Mouse (Mus musculus) megakaryocyte, adult 5-6 weeks (primary cell): ENCODE measurements around the gene Zfp710. TPM values are rescaled to one million over a fixed set of nuclear protein-coding genes. Genes with fewer than 3 reads are reported as not detected.

ENCODE experiments used
- ATAC-seq: 2 replicates; pipeline ENCODE4 v1.8.0; 2016; ENCODE audit warnings: mild to moderate bottlenecking, inconsistent platforms; ENCODE audit not compliant: poor library complexity, severe bottlenecking
- total RNA-seq, 2 experiments: library from RNA; stranded (forward) in 1 of 2; stranded (reverse) in 1 of 2; fragments of 153-499, 151-499 nt in 1 of 2; fragments of 221-1000, 200-1000 nt in 1 of 2; gene quantifications; 2 replicates each; pipeline versions ENCODE4 v1.2.3 to v1.2.4; 2015 to 2017

Zfp710 gene
- total RNA-seq, 2 experiments from 2014 or later, result 59.1 to 73.8 TPM

GRCm38 (mm10) chr7:80053147-80053546, 28.5 kb downstream of the Zfp710 start:
- ATAC-seq, result no peak

- no peak for ATAC-seq
These were observed 31.2 kb downstream of the Zfp710 start for GRCm38 (mm10) chr7:80055781-80056180.

GRCm38 (mm10) chr7:80057002-80057691, 32.5 kb downstream of the Zfp710 start:
- peak; percentile 34; the same call in 1 of the 2 replicates for ATAC-seq

- no peak for ATAC-seq
These were observed 33.2 kb downstream of the Zfp710 start for GRCm38 (mm10) chr7:80057781-80058180.

GRCm38 (mm10) chr7:80058405-80059063, 33.9 kb downstream of the Zfp710 start:
- ATAC-seq, result no peak

GRCm38 (mm10) chr7:80059064-80059838, 34.6 kb downstream of the Zfp710 start:
- ATAC-seq, result peak; percentile 75

GRCm38 (mm10) chr7:80060012-80060778, 35.6 kb downstream of the Zfp710 start:
- no peak for ATAC-seq

GRCm38 (mm10) chr7:80062083-80062826, 37.6 kb downstream of the Zfp710 start:
- ATAC-seq, result no peak

- ATAC-seq, result 0 out of 2 replicates have a peak, but pooled peaks have one; percentile 5
These were observed 38.6 kb downstream of the Zfp710 start for GRCm38 (mm10) chr7:80063244-80063643.

- peak; percentile 53; the same call in 1 of the 2 replicates for ATAC-seq
These were observed 39.5 kb downstream of the Zfp710 start for GRCm38 (mm10) chr7:80063902-80064736.

- no peak for ATAC-seq
These were observed 40.6 kb downstream of the Zfp710 start for GRCm38 (mm10) chr7:80065250-80065649.

GRCm38 (mm10) chr7:80066675-80067455, 42.3 kb downstream of the Zfp710 start:
- ATAC-seq, result no peak

- no peak for ATAC-seq
These were observed 43.7 kb downstream of the Zfp710 start for GRCm38 (mm10) chr7:80068341-80068740.

GRCm38 (mm10) chr7:80069615-80070327, 45.2 kb downstream of the Zfp710 start:
- no peak for ATAC-seq

GRCm38 (mm10) chr7:80071209-80071608, 46.6 kb downstream of the Zfp710 start:
- no peak for ATAC-seq

GRCm38 (mm10) chr7:80072297-80072696, 47.7 kb downstream of the Zfp710 start:
- no peak for ATAC-seq

GRCm38 (mm10) chr7:80073506-80073905, 48.9 kb downstream of the Zfp710 start:
- no peak for ATAC-seq
